Mouse (Mus musculus) lung, postnatal 0 days (tissue): ENCODE data around the gene Ror2.

Experiments
- CTCF ChIP-seq: IDR thresholded peaks from 2 replicates; pipeline ENCODE4 v1.5.1; 2016; ENCODE audit warnings: antibody characterized with exemption, mild to moderate bottlenecking
- EP300 ChIP-seq: IDR thresholded peaks from 2 replicates; pipeline ENCODE4 v1.6.1; 2016; ENCODE audit warnings: antibody characterized with exemption, mild to moderate bottlenecking, control low read depth

- TF ChIP-seq CTCF = no peak
- no peak for TF ChIP-seq EP300
Measured at GRCm38 (mm10) chr13:53235953-53236352, 50.0 kb downstream of the Ror2 start.
